Mouse (Mus musculus) c-Kit-positive CD71-positive TER-119-negative erythroid progenitor cells, embryonic 14.5 days (primary cell): ENCODE data around the gene Herc1.

Source experiments
- DNase-seq: peaks from one replicate; pipeline ENCODE4 v3.0.0-alpha.2; 2013; ENCODE audit warnings: low read depth

The Herc1 gene

GRCm38 (mm10) chr9:66501248-66501647 is 151.0 kb downstream of the Herc1 start:
- DNase-seq: no peak

- peak; percentile 67 for DNase-seq
Measured at GRCm38 (mm10) chr9:66503879-66504411, 153.7 kb downstream of the Herc1 start.

- DNase-seq: no peak
Measured at GRCm38 (mm10) chr9:66504518-66504917, 154.3 kb downstream of the Herc1 start.

- peak; percentile 90 for DNase-seq
Measured at GRCm38 (mm10) chr9:66505141-66505917, 155.1 kb downstream of the Herc1 start.

DNA sequence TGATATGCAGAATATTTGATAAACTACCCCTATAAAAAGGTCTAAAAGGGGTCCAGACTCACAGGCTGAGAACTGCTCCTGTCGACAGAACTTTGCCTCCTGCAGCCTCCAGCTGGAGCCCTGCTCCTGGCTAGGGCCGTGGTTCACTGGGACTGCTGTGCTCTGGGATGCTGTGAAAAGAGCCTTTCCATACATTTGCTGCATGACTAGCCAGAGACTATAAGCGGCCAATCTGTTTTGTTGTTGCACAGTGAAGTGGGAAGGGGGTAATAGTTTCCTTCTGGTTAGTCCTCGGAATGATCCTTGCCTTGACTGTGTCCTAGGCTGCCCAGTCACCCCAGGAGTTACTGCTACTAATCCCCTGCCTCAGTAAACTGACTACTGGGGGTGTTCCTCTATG is 155.8 kb downstream of the Herc1 start:
- DNase-seq: no peak

DNA sequence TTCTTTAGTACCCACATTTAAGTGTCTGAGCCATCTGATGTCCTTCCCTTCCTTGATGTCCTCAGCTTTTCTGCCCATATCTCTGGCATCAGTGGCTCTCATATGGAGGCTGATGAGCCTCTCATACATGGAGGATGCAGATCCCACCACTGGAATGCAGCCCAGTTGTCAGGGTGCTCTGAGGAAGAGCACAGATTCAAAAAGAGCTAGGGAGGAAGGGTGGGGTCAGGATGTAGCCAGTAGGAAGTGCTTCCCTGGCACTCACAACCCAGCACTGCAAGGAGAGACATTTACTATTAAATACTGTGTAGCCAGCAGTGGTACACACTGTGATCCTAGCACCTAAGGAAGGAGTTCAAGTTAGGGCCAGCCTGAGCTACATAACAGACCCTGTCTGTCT is 156.2 kb downstream of the Herc1 start:
- no peak for DNase-seq

DNA sequence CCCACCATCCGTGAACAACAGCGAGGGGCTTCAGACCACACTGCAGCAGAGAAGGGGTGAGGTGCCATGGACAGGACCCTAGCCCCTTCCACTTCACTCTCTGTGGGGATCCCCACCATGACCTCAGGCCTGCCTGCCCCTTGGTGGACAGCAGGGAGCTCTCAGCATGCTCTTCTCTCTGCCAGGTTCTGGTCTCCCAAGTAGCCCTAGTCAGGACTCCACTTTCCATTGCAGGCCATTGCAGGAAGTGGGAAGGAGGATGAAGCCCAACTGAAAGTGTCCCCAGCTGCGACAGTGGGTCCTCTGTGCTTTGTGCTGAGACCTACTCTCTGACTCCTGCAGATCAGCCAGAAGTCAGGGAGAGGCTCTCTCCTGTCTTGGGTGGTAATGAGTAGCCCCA is 157.4 kb downstream of the Herc1 start:
- DNase-seq: no peak

DNA sequence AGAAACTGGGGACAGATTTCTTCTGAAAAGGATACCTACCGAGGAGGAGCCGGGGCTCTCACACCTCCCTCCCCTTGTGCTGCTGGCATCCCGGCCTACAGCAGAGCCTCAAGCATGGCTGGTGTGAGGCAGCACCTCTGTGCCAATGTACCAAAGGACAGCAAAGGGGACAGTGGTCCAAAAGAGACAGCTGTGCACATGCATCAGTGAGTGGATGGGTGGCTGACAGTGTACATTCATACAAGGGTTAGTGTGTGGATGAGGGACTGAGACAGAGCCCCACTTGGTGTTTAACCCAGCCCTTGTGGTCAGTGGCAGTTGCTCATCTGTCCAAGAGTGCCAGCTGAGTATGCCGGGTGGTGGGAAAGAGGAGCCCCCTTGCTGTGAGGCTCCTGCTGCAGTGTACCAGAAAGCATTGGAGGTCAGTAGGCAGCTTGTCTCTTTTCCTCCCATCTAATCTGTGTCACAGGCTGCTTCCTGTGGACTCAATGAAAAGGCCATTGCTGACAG is 158.7 kb downstream of the Herc1 start:
- DNase-seq: no peak

- DNase-seq: no peak
Measured at GRCm38 (mm10) chr9:66510351-66510841, 160.1 kb downstream of the Herc1 start.

DNA sequence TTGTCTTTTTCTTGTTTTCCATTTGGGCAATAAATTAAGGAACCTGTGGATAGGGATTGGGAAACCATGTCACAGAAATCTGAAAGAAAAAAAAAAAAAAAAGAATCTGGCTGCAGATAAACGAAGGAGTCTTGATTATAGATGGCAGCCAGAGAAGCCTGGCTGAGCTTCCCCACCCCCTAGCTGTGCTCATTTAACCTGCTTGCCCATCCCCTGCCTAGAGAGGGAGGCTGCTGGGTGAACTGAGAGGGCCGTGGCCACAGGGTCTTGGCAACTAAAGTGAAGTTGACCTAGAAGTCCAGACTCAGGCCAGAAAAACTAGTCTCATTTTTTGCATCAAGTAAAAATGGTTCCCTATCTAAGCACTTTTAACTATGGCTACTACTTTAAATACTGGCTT is 160.7 kb downstream of the Herc1 start:
- DNase-seq: no peak

DNA sequence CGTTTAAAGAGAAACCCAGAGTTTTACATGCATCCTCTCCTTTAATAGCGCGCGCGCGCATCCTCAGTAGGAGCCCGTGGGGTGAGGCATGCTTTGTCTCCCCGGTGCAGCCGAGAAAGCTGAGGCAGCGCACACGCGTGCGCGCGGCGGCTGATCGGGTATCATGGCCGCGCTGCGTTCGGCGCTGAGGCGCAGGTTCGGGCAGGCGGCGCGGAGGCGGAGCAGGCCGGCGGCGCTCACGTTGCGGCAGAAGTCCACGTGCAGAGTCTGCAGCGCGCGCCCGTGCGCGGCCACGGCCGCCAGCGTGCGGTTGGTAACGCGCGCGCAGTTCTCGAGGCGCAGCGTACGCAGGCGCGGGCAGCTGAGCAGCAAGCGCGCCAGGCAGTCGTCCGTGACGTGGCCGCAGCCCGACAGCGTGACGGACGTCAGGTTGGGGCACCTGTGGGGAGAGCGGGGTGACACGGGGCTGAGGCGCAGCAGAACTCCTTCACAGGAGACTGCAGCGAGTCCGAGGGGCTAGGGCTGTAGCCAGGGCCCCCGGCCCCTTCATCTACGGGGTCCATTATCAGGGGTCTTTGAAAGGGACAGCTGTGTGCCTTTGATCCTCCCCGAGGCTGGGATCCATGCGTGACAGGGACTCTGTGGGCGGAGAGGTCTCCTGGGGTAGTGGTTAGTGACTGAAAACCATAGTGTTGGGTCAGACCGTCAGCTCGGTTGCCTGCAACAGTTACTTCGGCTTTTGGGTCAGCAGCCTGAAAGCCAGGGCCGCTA is 161.5 kb downstream of the Herc1 start:
- DNase-seq: peak; percentile 83

DNA sequence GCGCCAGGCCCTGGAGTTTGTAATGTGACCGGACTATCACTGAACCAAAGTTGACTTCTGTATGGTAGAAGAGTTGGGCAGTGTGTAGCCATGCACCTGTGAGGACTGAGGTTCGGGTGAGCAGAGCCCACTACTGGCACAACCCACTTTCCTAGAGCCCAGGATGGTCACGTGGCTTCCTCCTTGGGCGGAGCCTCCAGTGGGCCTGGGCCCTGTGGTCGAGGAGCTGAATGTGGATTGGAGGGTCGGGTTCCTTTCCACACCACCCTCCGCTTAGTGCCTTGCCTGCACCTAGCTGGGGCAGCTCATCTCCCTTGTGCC is 162.1 kb downstream of the Herc1 start:
- peak; percentile 73 for DNase-seq

DNA sequence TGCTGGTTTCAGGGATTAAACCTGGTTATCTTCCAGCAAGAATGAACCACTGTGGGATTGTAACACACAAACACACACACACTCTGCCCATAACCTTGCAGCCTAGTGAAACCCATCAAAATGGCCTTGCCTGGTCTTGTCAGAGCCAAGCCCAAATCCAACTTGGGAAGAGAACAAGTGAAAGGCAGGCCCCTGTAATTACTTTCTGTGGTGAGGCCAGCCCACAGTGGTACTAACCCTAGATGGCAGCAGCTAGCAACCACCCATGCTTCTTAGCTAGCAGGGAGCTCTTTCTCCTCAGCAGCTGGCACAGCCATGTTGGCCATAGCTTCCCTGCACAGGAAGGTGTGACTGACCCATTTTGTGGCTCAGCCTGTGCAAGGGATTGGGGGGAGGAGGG is 162.9 kb downstream of the Herc1 start:
- DNase-seq: peak; percentile 35

GRCm38 (mm10) chr9:66513661-66514255 is 163.5 kb downstream of the Herc1 start:
- DNase-seq: no peak

DNA sequence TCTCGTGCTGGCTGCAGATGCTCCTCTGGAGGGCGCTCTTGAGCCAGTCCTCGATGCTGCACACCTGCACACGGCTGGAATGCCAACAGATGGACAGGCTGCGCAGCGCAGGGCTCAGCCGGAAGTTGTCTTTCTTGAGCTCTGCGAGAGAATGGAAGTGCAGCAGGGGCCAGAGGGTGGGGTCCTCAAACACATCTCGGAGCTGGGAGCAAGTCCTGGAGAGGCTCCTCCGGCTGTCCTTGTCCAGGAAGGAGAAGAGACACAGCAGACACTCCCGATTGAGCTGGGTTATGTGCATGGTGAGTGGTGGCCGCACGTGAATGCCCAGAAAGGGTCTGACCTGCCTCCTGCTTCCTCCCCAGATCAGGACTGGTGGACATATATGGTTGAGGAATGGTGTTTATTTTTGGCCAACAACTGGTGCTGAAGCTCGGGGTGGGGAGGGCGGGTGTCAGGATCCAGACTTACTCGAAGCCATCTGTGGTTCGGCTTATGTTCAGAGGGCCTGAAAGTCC is 164.1 kb downstream of the Herc1 start, which contains the start of gene Fbxl22:
TSS of gene Fbxl22 (minus strand) at position 338 of the 515 bp plus-strand sequence.
- no peak for DNase-seq

DNA sequence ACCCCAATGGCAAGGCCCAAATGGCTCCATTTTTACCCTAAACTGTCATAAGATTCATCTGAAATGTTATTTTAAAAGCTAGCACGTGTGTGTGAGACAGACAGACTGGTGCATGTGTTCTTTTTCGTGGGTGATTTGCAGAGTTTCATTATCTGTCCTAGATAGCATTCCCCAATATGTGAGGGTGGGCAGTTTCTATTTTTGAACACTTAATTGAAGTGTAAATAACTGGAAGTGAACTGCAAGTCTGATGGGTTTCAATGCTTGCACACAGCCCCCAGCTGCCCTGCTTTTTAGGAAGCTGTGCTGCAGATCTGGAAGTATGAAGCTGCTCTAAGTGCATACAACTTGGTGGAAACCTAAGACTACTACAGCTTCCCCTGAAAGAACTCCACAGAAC is 164.9 kb downstream of the Herc1 start:
- DNase-seq: no peak

DNA sequence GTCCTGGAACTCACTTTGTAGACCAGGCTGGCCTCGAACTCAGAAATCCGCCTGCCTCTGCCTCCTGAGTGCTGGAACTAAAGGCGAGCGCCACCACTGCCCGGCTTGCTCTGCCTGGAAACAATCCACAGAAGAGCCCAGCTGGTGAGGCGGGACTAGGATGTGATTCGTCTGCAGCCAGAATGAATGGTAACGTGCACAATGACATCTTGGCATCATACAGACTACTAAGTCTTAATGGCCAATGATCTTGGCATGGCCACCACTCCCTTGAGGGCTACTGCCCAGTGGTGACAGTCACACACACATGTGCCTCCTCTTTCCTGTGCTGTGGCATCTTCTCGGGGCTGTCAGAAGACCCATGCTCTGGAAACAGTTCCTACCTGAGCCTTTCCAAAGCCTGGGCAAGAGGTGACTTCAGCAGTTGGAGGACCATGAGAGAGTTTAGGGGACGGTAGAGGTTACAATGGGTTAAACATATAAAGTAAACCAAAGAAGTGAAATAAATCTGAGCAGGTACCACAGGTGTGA is 165.5 kb downstream of the Herc1 start:
- DNase-seq: no peak

GRCm38 (mm10) chr9:66516296-66516940 is 166.2 kb downstream of the Herc1 start:
- no peak for DNase-seq

GRCm38 (mm10) chr9:66517746-66518145 is 167.5 kb downstream of the Herc1 start:
- no peak for DNase-seq

DNA sequence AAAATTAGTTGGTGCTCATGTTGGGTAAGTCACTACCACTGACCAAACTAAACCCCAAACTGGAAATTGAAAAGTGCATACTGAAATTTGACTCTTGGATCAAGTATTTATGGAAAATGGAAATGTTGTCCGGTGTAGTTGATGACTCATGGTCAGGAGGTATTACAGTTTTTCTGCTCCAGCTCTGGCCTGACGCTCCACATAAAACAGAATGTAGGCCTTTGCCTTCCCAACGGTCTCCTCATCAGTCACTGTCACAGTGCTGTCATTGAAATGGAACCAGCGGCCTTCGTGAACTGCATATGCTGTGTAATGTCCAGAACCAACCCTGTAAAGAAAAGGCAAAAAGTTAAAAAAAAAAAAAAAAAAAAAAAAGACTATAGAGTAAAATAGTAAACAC is 168.0 kb downstream of the Herc1 start:
- no peak for DNase-seq

DNA sequence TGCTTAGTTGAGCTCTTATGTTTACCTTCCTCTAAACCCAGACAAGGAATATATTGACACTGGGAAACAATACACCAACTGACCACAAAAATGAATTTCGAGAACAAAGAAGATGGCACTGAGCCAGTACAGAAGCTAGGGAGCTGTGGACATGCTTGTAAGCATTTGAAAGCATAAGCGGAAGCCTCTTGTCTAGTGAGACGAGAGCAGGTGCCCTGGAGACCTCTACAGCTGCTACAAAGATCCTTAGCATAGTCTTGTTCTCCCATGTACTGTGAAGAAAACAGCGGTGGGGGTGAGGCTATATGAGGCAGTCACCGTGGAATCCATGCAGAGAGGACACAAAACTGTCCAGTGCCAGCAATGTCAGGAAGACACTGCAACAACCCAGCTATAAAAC is 168.7 kb downstream of the Herc1 start:
- no peak for DNase-seq
